Mouse (Mus musculus) embryonic facial prominence, embryonic 15.5 days (tissue): ENCODE measurements around the gene Gab2. TPM values are rescaled to one million over a fixed set of nuclear protein-coding genes. Genes with fewer than 3 reads are reported as not detected.

Experiments
- ATAC-seq: fragments of 200-750 bp; cut with Nextera tagmentation; 2 replicates; pipeline ENCODE4 v1.8.0; 2017; ENCODE audit warnings: low read depth, moderate TSS enrichment; ENCODE audit not compliant: insufficient number of reproducible peaks, low FRiP score, low TSS enrichment
- H3K27ac ChIP-seq: fragments of 300-500 bp; sonication (generic); replicated peaks from 2 replicates; pipeline ENCODE4 v1.5.1; 2015; ENCODE audit warnings: mild to moderate bottlenecking, inconsistent platforms
- H3K27me3 ChIP-seq: fragments of 300-500 bp; sonication (generic); 2 replicates; pipeline ENCODE4 v1.6.1; 2015; ENCODE audit warnings: inconsistent platforms
- H3K36me3 ChIP-seq: fragments of 300-500 bp; sonication (generic); 2 replicates; pipeline ENCODE4 v1.6.1; 2015; ENCODE audit warnings: mild to moderate bottlenecking, inconsistent platforms
- H3K4me1 ChIP-seq: fragments of 300-500 bp; sonication (generic); 2 replicates; pipeline ENCODE4 v1.6.1; 2015; ENCODE audit warnings: inconsistent platforms
- H3K4me2 ChIP-seq: fragments of 300-500 bp; sonication (generic); replicated peaks from 2 replicates; pipeline ENCODE4 v1.6.1; 2015; ENCODE audit warnings: mild to moderate bottlenecking, inconsistent platforms
- H3K4me3 ChIP-seq: fragments of 300-500 bp; sonication (generic); replicated peaks from 2 replicates; pipeline ENCODE4 v1.5.1; 2015; ENCODE audit warnings: mild to moderate bottlenecking, inconsistent platforms
- H3K9ac ChIP-seq: fragments of 300-500 bp; sonication (generic); 2 replicates; pipeline ENCODE4 v1.6.1; 2015; ENCODE audit warnings: inconsistent platforms
- H3K9me3 ChIP-seq: fragments of 300-500 bp; sonication (generic); replicated peaks from 2 replicates; pipeline ENCODE4 v1.6.1; 2016; ENCODE audit warnings: inconsistent platforms
- WGBS: fragments of 180-500 bp; shearing (Covaris S2); methylation state at CpG from one replicate; pipeline ENCODE4 v1.1.7; 2015; 5-methylcytosine and 5-hydroxymethylcytosine counted together
- polyA plus RNA-seq: library from polyadenylated mRNA; unstranded; fragments of >200 nt; fragmentation: Nextera tagmentation; extraction: Ambion mirVana; gene quantifications from 2 replicates; pipeline ENCODE4 v1.2.1, GENCODE M21; 2015

Gene Gab2
- polyA plus RNA-seq, 1 experiment from 2014 or later = 6.0 TPM

GRCm38 (mm10) chr7:97324342-97324741 lies 243.0 kb downstream of the Gab2 start:
- ATAC-seq = no peak
- H3K36me3 ChIP-seq = peaks cover 5% of the 10 kb centered on the region; the same call in 1 of the 2 replicates
- WGBS = 91% methylated on average over 8 of the region's 8 CpGs
- no peak overlapping the region for H3K4me2 ChIP-seq
- no peaks in the 10 kb centered on the region for H3K9me3 ChIP-seq
- H3K9ac ChIP-seq = no peak overlapping the region
- H3K4me3 ChIP-seq = no peak overlapping the region
- H3K27me3 ChIP-seq = peaks cover 34% of the 10 kb centered on the region
- H3K4me1 ChIP-seq = peaks cover 10% of the 10 kb centered on the region
- no peak overlapping the region for H3K27ac ChIP-seq

GRCm38 (mm10) chr7:97325156-97325985 lies 244.0 kb downstream of the Gab2 start:
- WGBS = 14% methylated on average over 86 of the region's 96 CpGs
- Histone ChIP-seq H3K9me3 (no peaks in the 10 kb centered on the region), H3K9ac (no peak overlapping the region), H3K4me3 (peak overlapping the region; percentile 35), H3K4me2 (peak overlapping the region; percentile 53), H3K27ac (no peak overlapping the region), H3K4me1 (peaks cover 10% of the 10 kb centered on the region), H3K27me3 (peaks cover 34% of the 10 kb centered on the region), H3K36me3 (no peaks in the 10 kb centered on the region)
- no peak for ATAC-seq

GRCm38 (mm10) chr7:97327376-97327775 lies 246.0 kb downstream of the Gab2 start:
- no peak overlapping the region for H3K4me3 ChIP-seq
- no peak overlapping the region for H3K9ac ChIP-seq
- no peak for ATAC-seq
- H3K27me3 ChIP-seq = peaks cover 34% of the 10 kb centered on the region
- no peaks in the 10 kb centered on the region for H3K9me3 ChIP-seq
- WGBS = 94% methylated on average over 4 of the region's 4 CpGs
- H3K4me2 ChIP-seq = no peak overlapping the region
- H3K4me1 ChIP-seq = peaks cover 21% of the 10 kb centered on the region
- H3K36me3 ChIP-seq = no peaks in the 10 kb centered on the region
- H3K27ac ChIP-seq = no peak overlapping the region

DNA sequence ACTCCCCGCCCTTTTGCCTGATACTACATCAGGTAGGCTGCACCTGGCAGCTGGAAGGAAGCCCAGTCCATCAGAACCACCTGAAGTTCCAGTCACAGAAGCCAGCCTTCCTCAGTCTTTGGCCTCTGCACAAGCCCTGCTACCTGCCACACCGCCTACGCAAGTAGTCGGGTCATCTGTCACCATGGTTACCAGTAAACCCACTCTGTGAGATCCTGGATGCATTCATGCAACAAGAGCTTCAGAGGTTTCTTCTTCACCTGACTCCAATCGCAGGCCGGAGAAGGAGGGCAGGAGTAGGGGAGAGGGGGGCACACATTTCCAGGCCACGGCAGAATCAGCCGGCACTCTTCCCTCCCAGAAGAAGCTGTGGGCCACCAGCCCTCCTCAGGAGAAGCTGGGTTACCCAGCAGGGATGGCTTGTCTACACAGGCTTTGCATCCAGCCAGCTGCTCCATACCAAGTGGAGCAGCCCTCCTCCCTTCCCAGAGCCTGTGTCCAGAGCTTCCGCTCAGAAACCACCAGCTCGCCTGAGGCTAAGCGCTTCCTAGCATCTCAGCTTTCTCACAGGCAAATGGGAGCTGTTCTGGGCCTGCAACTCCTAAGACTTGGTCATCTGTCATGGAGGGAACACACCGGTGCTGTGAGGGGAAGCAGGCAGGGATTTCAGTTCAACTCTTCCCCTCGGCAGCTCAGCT lies 247.7 kb downstream of the Gab2 start:
- Histone ChIP-seq H3K4me2 (no peak overlapping the region), H3K9me3 (no peaks in the 10 kb centered on the region), H3K27ac (no peak overlapping the region), H3K4me1 (peaks cover 31% of the 10 kb centered on the region), H3K9ac (no peak overlapping the region), H3K4me3 (no peak overlapping the region), H3K27me3 (peaks cover 32% of the 10 kb centered on the region), H3K36me3 (no peaks in the 10 kb centered on the region)
- 57% methylated on average over 13 of the region's 13 CpGs for WGBS
- ATAC-seq = no peak

- no peak for ATAC-seq
- 84% methylated on average over 3 of the region's 3 CpGs for WGBS
Measured at GRCm38 (mm10) chr7:97329676-97330075, 248.3 kb downstream of the Gab2 start.

DNA sequence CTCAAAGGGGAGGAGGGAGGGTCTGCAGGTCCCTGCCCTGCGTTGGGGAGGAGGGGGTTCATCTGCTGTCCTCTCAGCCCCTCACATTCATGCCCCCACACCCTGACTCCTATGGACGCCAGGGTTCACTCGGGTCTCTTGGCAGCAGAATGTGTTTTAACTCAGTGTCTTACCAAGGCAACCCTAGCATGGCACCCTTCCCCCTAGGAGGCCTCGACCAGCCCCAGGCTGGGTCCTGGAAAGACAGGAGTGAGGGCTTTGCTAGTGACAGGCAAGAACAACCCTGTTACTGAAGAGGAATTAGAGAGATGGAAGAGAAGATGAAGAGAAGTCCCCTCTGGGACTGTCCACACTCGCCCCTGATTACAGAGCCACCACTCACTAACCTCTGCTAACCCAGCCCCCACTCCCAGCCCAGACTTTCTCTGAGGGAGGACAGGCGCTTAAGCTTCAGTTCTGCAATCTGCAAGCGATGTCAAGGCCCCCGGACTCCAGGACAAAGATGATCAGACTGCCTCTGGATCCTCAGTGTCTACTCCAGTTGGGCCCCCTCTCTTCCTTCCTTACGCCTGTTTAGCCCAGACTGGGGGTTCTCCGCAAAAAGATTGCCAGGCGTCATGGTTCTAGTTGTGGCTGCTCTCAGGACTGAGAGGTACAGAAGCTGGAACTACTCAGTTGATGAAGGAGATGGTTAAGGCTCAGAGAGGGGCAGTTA lies 249.7 kb downstream of the Gab2 start:
- peak overlapping the region; percentile 83 for H3K4me3 ChIP-seq
- peaks cover 22% of the 10 kb centered on the region for H3K4me1 ChIP-seq
- no peaks in the 10 kb centered on the region for H3K36me3 ChIP-seq
- ATAC-seq = no peak
- no peak overlapping the region for H3K27ac ChIP-seq
- H3K27me3 ChIP-seq = peaks cover 11% of the 10 kb centered on the region
- H3K9me3 ChIP-seq = no peaks in the 10 kb centered on the region
- H3K9ac ChIP-seq = peak overlapping the region; percentile 55; the same call in 1 of the 2 replicates
- H3K4me2 ChIP-seq = peak overlapping the region; percentile 77
- WGBS = 57% methylated on average over 11 of the region's 11 CpGs

More at GRCm38 (mm10) chr7:97329676-97330075, 248.3 kb downstream of the Gab2 start:
- Histone ChIP-seq H3K9ac (no peak overlapping the region), H3K27ac (no peak overlapping the region), H3K4me3 (no peak overlapping the region), H3K36me3 (no peaks in the 10 kb centered on the region), H3K9me3 (no peaks in the 10 kb centered on the region), H3K27me3 (peaks cover 26% of the 10 kb centered on the region), H3K4me2 (no peak overlapping the region), H3K4me1 (peaks cover 31% of the 10 kb centered on the region)

DNA sequence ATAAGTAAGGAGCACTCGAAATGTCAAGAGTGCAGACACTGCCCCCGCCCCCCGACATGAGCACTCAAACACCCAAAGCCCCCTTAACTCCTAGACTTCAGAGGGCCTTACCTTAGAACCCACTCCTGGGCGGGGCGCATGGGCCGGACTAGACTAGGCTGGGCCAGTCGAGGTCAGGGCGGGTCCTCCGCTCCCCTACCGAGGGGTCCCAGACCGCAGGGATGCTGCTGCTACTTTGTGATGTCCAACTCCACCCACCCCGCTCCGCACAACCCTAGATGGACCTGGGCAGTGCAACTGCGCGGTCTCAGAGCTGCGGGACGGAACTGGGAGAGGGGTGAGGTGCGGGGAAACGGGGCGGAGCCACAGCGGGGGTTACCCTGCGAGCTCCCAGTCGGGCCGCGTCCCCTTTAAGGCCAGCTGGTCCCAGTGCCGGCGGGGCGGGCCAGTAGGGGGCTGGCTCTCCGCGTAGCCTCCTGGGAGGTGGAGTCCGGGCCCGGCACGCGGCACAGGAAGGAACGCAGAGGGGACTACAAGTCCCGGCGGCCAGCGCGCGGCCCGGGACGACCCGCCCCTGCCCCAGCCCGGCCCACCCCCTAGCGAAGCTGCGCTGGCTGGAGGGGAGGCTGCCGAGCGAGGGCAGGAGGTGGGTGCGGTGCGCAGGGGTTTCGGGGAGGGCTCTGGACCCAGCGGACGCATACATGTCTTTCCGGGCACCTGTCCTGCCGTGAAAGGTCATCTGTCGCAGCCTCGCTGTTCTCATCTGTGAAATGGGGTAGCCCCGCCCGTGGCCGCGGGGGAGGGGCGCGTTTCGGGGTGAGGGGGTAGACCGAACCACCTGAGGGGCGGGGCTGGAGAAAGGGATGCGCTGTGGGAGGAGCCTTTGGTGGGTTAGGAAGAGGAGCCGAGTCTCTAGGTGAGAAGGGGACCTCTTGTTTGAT lies 250.6 kb downstream of the Gab2 start, which contains the start of the genes Usp35 and Kctd21:
Gene Usp35 (minus strand): TSS at position 295 of the 941 bp plus-strand sequence.
Gene Kctd21 (plus strand): TSS at position 602 of the 941 bp plus-strand sequence.
- peaks cover 4% of the 10 kb centered on the region; the same call in 1 of the 2 replicates for H3K27me3 ChIP-seq
- WGBS = under 1% methylated on average over 68 of the region's 68 CpGs
- no peaks in the 10 kb centered on the region for H3K9me3 ChIP-seq
- ATAC-seq = peak; percentile 99
- no peaks in the 10 kb centered on the region for H3K36me3 ChIP-seq
- H3K4me2 ChIP-seq = peak within 1 kb of the TSS; percentile 77
- H3K9ac ChIP-seq = peak within 1 kb of the TSS; percentile 55
- peak within 1 kb of the TSS; percentile 83 for H3K4me3 ChIP-seq
- peaks cover 22% of the 10 kb centered on the region for H3K4me1 ChIP-seq
- H3K27ac ChIP-seq = peak within 1 kb of the TSS; percentile 40; the same call in 1 of the 2 replicates

GRCm38 (mm10) chr7:97332667-97333041 lies 251.3 kb downstream of the Gab2 start:
- no peaks in the 10 kb centered on the region for H3K9me3 ChIP-seq
- H3K4me1 ChIP-seq = peaks cover 22% of the 10 kb centered on the region
- peak overlapping the region; percentile 66 for H3K4me2 ChIP-seq
- peak overlapping the region; percentile 53 for H3K9ac ChIP-seq
- no peaks in the 10 kb centered on the region for H3K36me3 ChIP-seq
- no peaks in the 10 kb centered on the region for H3K27me3 ChIP-seq
- no peak for ATAC-seq
- H3K4me3 ChIP-seq = peak overlapping the region; percentile 83
- H3K27ac ChIP-seq = peak overlapping the region; percentile 40; the same call in 1 of the 2 replicates
- 5% methylated on average over 9 of the region's 9 CpGs for WGBS

- no peak for ATAC-seq
- Histone ChIP-seq H3K4me1 (peaks cover 22% of the 10 kb centered on the region), H3K9ac (no peak overlapping the region), H3K27me3 (no peaks in the 10 kb centered on the region), H3K4me2 (peak overlapping the region; percentile 66), H3K4me3 (peak overlapping the region; percentile 83), H3K36me3 (no peaks in the 10 kb centered on the region), H3K27ac (no peak overlapping the region), H3K9me3 (no peaks in the 10 kb centered on the region)
- 73% methylated on average over 6 of the region's 6 CpGs for WGBS
Measured at GRCm38 (mm10) chr7:97333113-97333898, 251.9 kb downstream of the Gab2 start.

DNA sequence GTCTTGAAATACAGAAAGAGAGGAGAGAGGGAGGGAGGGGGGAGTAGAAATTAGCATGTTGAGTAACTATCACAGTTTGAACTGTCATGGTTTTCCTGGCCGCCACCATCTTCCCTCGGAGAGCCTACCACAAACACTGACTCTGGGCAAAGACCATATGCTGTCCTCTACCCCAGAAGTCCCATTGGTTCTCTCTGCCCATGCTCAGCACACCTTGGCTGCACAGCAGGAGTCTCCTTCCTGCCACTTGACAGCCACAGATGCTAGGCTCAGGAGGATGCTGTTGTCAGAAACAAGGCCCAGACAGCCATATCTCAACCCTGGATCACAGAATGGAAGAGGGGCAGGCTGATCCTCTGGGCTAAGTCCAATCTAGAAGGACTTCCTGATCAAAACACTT lies 253.0 kb downstream of the Gab2 start:
- Histone ChIP-seq H3K4me1 (peaks cover 22% of the 10 kb centered on the region), H3K27ac (no peak overlapping the region), H3K9me3 (no peaks in the 10 kb centered on the region), H3K27me3 (no peaks in the 10 kb centered on the region), H3K9ac (no peak overlapping the region), H3K4me3 (no peak overlapping the region), H3K4me2 (no peak overlapping the region), H3K36me3 (no peaks in the 10 kb centered on the region)
- no peak for ATAC-seq
- WGBS = 94% methylated on average over 2 of the region's 2 CpGs
